Mouse (Mus musculus) adrenal gland, postnatal 36 days (tissue): ENCODE results near the gene Tmem40. TPM values are rescaled to one million over a fixed set of nuclear protein-coding genes. Genes with fewer than 3 reads are reported as not detected.

Source experiments
- DNase-seq, 2 experiments: peaks; one replicate each; pipeline ENCODE4 v3.0.0; 2021; ENCODE audit warnings: mixed read lengths in 1 of 2
- long read RNA-seq, 2 experiments: library from polyadenylated mRNA; stranded (forward); transcript quantifications; one replicate each; pipeline ENCODE4 v2.0.0; 2021; ENCODE audit warnings: borderline sequencing depth in 2 of 2
- total RNA-seq, 2 experiments: library from RNA; stranded (reverse); gene quantifications; 2 replicates each; pipeline ENCODE4 v1.2.3; 2021

Gene Tmem40
- total RNA-seq = under 1 TPM in 1 of 2 experiments, not detected in 1; 0.33 TPM
- long read RNA-seq, experiment 1 = 0 reads
- long read RNA-seq, experiment 2 = 0 reads

- no peak for DNase-seq
These were observed at the start of gene Tmem40 for GRCm38 (mm10) chr6:115761995-115762756. TSS of gene Tmem40 (minus strand) at chr6:115762410.

DNA sequence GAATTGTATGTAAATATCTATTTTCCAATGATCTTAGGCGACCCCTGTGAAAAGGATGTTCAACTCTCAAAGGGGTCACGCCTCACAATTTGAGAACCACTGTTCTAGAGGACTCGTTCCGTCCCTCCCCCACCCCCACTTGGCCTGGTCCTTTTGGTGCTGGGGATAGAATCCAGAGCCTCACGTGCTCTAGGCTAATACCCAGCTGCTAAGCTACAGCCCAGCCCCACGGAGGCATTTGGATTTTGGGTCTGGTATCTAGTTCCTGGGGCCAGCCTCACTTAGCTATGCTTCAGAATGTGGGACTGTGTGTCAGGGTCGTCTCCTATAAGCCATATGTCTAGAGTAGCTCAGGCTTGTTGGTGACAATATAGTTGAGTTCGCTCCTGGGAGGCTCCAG is 49.4 kb upstream of the Tmem40 start:
- DNase-seq = no peak

DNA sequence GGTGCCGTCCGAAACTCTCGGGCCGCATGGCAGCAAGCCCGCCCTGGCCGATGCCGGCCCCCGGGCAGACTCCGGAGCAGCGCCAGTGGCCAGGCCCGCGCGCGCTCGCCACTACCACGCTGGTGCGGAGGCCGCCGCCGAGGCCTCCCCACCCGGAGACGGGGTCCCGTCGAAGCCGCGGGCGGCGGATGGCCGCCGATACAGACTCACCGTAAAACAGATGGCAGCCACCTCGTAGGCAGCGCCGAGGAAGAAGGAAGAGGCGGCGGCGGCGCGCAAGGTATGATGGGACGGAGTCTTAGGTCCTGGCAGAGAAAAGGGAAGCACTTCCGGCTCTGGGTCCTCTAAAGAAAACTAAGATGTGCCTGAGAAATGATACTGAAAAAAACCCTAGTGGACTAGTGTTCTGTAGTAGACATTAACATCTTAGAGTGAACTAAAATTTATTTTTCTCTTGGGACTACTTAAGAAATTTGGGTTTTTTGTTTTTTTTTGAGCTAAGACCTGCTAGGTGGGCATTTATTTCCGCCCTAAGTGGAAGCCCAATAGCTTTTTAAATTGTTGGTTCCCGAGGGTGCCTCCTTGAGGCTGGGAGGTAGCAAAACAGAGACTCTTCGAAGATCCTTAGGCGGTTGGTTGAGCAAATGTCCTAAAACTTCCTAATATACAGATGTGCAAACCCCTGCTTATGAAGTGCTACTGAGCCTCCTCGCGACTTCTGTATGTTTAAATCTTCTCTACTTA is 46.5 kb upstream of the Tmem40 start, which contains the start of gene Rpl32:
Rpl32 (minus strand) TSS at position 260 of the 744 bp plus-strand sequence.
- DNase-seq = peak; percentile 87 to 88

DNA sequence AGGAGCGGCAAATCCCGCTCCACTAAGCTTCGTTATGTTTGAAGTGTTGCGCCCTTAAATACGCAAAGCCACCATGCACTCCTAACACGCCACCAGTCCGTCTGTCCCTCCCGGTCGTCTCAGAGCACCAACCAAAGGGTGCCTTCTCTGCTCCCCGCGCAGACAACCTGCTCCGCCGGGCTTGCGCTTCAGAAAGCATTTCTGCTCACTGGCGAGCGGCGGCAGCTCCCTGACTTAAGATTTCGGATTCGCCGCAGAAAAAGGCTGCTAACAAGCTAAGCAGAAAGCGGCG is 45.9 kb upstream of the Tmem40 start:
- DNase-seq = peak in 1 of 2 experiments; percentile 54

- DNase-seq = peak; percentile 22 to 32
These were observed 45.4 kb upstream of the Tmem40 start for GRCm38 (mm10) chr6:115807464-115808195.

GRCm38 (mm10) chr6:115804432-115805192 is 42.4 kb upstream of the Tmem40 start:
- DNase-seq = no peak

DNA sequence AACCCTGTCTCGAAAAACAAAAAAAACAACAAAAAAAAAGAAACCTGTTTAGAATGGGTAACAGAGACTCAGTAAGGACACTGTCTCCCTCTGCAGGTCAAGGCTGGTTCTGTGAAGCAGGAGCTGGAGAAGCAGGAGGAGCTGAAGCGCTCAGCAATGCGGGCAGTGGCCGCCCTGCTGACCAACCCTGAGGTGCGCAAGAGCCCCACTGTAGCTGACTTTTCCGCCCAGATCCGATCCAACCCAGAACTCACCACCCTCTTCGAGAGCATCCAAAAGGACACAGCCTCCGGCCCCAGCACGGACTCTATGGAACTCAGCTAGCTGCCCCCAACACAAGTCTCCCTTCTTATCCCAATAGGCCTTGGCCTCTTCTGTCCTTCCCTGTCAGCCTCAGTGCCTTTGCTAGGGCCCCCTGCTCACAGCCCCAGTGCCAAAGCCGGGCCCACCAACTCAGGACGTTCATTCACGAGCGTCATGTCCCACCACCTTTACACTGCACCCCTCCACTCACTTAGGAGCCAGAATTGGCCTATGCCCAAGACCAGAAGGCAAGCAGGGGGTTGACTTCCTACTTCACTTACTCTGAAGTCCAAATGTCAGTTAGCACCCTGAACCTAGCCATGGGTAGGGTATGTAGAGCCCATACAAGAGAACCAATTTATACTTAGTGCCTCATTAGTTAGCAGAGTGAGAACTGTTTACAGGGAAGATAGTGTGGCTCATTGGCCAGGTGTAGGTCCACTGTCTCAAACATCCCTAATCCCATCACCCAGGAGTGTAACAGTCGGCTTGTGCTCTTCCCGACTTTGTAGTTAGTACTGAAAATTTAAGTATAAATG is 41.6 kb upstream of the Tmem40 start:
- peak; percentile 77 to 86 for DNase-seq

- no peak for DNase-seq
These were observed 39.6 kb upstream of the Tmem40 start for GRCm38 (mm10) chr6:115801811-115802210.

- DNase-seq = no peak
These were observed 30.5 kb upstream of the Tmem40 start for GRCm38 (mm10) chr6:115792691-115793215.

DNA sequence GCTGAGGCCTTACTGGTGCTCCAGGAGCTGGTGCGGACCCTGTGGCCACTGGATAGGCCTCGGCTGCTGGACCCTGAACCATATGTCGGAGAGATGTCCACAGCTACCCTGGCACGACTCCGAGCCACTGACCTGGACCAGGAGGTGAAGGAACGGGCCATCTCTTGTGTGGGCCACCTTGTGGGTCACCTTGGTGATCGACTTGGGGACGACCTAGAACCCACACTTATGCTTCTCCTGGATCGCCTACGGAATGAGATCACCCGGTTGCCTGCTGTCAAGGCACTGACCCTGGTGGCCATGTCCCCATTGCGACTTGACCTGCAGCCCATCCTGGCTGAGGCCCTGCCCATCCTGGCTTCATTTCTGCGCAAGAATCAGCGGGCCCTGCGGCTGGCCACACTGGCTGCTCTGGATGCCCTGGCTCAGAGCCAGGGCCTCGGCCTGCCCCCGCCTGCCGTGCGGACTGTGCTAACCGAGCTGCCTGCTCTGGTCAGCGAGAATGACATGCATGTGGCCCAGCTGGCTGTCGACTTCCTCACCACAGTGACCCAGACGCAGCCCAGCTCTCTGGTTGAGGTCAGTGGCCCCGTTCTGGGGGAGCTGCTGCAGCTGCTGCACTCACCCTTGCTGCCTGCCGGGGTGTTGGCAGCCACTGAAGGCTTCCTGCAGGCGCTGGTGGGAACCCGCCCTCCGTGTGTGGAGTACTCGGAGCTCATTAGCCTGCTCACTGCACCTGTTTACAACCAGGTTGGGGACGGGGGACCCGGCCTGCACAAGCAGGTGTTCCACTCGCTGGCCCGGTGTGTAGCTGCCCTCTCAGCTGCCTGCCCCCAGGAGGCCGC is 29.9 kb upstream of the Tmem40 start:
- no peak for DNase-seq

- DNase-seq = no peak
These were observed 28.8 kb upstream of the Tmem40 start for GRCm38 (mm10) chr6:115791016-115791415.

DNA sequence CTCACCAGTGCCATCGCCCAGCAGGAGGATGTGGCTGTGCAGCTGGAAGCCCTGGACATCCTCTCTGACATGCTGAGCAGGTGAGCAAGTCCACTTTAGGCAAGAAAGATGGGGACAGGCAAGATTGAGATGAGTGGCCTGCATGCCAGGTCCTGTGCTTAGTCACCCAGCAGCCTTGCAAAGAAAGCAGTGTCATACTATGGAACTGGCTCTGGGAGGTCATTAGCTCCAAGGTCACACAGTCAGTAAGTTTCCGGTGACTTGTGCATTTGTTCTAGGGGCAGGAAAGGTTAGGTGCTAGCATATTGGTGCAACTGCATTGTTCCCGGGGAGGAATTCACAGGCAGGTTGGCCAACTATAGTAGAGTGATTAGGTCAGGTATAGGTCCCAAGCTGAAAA is 20.6 kb upstream of the Tmem40 start:
- DNase-seq = peak; percentile 69 to 74

- DNase-seq = no peak
These were observed 14.2 kb upstream of the Tmem40 start for GRCm38 (mm10) chr6:115776363-115776762.

- no peak for DNase-seq
These were observed 13.6 kb upstream of the Tmem40 start for GRCm38 (mm10) chr6:115775838-115776237.

DNA sequence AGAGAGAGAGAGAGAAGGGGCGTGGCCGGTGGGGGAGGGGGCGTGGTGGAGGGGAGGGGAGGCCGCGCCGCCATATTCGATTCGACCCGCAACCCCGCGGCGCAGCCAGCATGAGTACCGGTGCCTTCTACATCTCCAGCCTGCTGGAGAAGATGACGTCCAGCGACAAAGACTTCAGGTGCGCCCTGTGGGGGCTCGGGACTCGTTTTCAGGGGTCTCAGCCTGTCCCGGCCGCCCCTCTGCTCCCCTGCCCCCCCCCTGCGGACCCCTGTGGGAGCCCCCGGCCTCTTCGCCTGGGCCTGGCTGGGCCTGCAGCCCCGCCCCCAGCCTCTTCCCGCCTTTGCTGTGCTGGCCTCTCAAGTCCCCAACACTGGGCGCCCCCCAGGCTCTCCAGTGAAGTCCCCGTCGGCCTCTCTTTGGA is 12.3 kb upstream of the Tmem40 start, which contains the start of gene Cand2:
Cand2 (plus strand) TSS at position 38 of the 421 bp plus-strand sequence.
- peak; percentile 49 to 78 for DNase-seq

DNA sequence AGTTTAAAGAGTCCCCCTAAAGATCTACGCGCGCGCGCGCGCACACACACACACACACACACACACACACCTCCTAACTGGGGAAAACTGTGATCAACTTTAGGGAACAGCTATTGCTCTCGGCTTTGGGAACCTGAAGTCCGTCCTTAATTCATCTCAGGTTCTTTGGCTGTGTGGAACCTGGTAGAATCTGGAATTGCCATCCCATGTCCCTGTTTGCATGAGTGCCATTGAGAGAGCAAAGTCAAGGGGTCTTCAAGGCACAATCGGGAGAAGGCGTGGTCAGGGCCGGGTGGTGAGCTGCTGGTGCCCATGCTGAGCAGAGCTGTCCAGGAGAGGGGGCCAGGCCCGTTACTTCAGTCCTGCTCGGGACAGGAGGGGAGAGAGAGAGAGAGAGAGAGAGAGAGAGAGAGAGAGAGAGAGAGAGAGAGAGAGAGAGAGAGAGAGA is 11.8 kb upstream of the Tmem40 start:
- DNase-seq = peak; percentile 20 to 29

DNA sequence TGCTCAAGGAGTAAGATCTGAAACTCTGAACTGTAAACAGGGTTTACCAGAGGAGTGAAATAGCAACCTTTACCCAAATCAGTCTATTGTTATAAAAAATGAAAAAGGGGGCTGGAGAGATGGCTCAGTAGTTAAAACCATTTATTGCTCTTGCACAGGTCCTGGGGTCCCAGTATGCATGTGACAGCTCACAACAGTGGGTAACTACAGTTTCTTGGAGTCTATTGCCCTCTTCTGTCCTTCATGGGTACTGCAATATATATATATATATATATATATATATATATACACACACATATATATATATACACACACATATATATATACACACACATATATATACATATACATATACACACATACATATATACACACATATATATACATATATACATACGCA is 10.4 kb upstream of the Tmem40 start:
- no peak for DNase-seq

- no peak for DNase-seq
These were observed 10.0 kb upstream of the Tmem40 start for GRCm38 (mm10) chr6:115772201-115772600.

DNA sequence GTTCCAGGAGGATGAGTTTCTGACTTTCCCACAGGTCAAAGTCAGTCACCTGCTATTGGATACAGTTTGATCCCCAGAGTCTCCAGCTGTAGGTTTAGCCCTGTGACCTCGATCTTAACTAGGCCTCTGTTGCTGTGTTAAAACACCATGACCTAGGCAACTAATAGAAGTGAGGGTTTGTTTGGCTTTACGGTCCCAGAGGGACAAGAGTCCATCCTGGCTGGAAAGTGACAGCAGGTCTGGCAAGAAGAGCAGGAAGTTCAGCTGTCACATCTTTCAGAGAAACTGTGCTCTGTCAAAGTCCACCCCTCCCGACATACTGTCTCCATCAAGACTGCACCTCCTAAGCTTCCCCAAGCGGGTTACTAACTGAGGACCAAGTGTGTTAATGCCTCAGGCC is 8.6 kb upstream of the Tmem40 start:
- no peak for DNase-seq
